Mouse (Mus musculus) hindbrain, embryonic 16.5 days (tissue): ENCODE measurements around the gene Nprl2. TPM values are rescaled to one million over a fixed set of nuclear protein-coding genes. Genes with fewer than 3 reads are reported as not detected.

Source experiments
- ATAC-seq: fragments of 200-750 bp; cut with Nextera tagmentation; 2 replicates; pipeline ENCODE4 v1.8.0; 2017; ENCODE audit warnings: moderate TSS enrichment, moderate library complexity
- H3K27ac ChIP-seq: fragments of 300-500 bp; sonication (generic); 2 replicates; pipeline ENCODE4 v1.5.1; 2014; ENCODE audit warnings: low read depth, mild to moderate bottlenecking, control low read depth, low read length, moderate library complexity
- H3K27me3 ChIP-seq: fragments of 300-500 bp; sonication (generic); replicated peaks from 2 replicates; pipeline ENCODE4 v1.6.1; 2014; ENCODE audit warnings: low read length; ENCODE audit not compliant: control insufficient read depth, insufficient read depth
- H3K36me3 ChIP-seq: fragments of 300-500 bp; sonication (generic); 2 replicates; pipeline ENCODE4 v1.6.1; 2014; ENCODE audit warnings: mild to moderate bottlenecking, low read length, moderate library complexity, mixed read lengths; ENCODE audit not compliant: control insufficient read depth, insufficient read depth
- H3K4me1 ChIP-seq: fragments of 300-500 bp; sonication (generic); 2 replicates; pipeline ENCODE4 v1.6.1; 2014; ENCODE audit warnings: low read depth, low read length; ENCODE audit not compliant: control insufficient read depth, insufficient read depth
- H3K4me2 ChIP-seq: fragments of 300-500 bp; sonication (generic); 2 replicates; pipeline ENCODE4 v1.6.1; 2014; ENCODE audit warnings: mild to moderate bottlenecking, low read length, control low read depth, moderate library complexity
- H3K4me3 ChIP-seq: fragments of 300-500 bp; sonication (generic); 2 replicates; pipeline ENCODE4 v1.5.1; 2014; ENCODE audit warnings: mild to moderate bottlenecking, low read length, control low read depth, moderate library complexity
- H3K9ac ChIP-seq: fragments of 300-500 bp; sonication (generic); 2 replicates; pipeline ENCODE4 v1.6.1; 2014; ENCODE audit warnings: low read depth, mild to moderate bottlenecking, control low read depth, low read length, moderate library complexity
- H3K9me3 ChIP-seq: fragments of 300-500 bp; sonication (generic); 2 replicates; pipeline ENCODE4 v1.6.1; 2014; ENCODE audit warnings: mild to moderate bottlenecking, low read length, moderate library complexity; ENCODE audit not compliant: control insufficient read depth
- WGBS: fragments of 180-500 bp; shearing (Covaris S2); extraction: QIAGEN DNeasy Blood & Tissue Kit; methylation state at CpG from one replicate; pipeline ENCODE4 v1.1.7; 2014; 5-methylcytosine and 5-hydroxymethylcytosine counted together
- polyA plus RNA-seq: library from polyadenylated mRNA; unstranded; fragments of >200 nt; fragmentation: Nextera tagmentation; extraction: Ambion mirVana; gene quantifications from 2 replicates; pipeline ENCODE4 v1.2.1, GENCODE M21; 2015

The Nprl2 gene
- polyA plus RNA-seq, 1 experiment from 2014 or later: 78.6 TPM

DNA sequence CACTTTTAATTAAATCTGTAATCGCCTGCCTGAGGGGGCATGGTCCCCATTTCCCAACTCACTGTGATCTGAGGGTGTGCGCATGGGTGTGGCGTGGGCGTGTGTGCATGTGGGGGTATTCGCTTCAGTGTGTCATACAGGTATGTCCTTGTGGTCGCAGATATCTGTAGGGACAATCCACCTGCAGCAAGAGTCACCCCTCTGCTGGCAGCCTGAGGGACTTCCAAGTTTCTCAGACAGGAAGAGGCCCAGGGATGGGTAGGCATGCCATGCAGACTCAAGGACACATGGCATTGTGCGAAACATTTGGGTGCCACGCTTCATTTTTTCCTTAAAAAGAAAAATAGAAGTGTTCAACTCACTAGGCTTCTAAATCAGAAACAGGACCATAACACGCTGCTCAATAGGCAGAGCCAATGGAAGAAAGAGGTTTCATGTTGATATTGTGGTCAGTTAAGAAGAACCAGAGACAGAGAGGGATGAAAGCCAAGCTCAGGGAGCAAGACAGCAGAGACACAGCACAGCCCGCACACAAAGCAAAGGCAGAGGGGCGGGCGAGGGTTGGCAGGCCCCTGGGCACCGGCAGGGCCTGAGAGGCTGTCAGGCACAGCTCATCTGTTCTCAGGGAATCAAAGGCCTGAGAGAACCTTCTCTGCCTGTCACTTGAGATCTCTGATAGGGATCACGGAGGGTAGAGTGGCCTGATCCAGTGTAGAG, 31.5 kb upstream of the Nprl2 start:
- Histone ChIP-seq H3K9ac (no peak overlapping the region), H3K27ac (no peak overlapping the region), H3K4me1 (peaks cover 19% of the 10 kb centered on the region), H3K27me3 (no peaks in the 10 kb centered on the region), H3K4me3 (no peak overlapping the region), H3K4me2 (no peak overlapping the region), H3K36me3 (no peaks in the 10 kb centered on the region), H3K9me3 (no peaks in the 10 kb centered on the region)
- 66% methylated on average over 14 of the region's 14 CpGs for WGBS
- no peak for ATAC-seq

DNA sequence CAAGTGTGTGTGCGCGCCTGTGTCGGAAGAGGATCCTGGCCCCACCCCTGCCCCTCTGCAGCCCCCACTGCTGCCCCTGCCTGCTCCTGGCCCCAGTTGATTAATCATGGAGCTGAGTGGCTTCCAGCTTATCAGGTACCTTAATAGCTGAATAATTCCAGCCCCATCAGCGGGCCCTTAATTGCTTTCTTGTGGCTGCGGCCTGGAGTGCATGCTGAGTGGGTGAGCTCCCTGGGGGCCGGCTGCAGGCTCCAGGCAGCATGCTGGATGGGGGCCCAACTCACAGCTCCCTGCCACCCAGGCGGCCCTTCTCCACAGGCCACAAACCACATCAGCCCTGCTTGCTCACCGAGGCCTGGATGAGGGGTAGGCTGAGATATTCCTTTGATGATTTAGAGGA, 30.6 kb upstream of the Nprl2 start:
- Histone ChIP-seq H3K36me3 (no peaks in the 10 kb centered on the region), H3K9ac (no peak overlapping the region), H3K4me2 (no peak overlapping the region), H3K9me3 (no peaks in the 10 kb centered on the region), H3K4me1 (peaks cover 19% of the 10 kb centered on the region), H3K27ac (no peak overlapping the region; the same call in 1 of the 2 replicates), H3K4me3 (no peak overlapping the region), H3K27me3 (no peaks in the 10 kb centered on the region)
- 40% methylated on average over 8 of the region's 8 CpGs for WGBS
- no peak for ATAC-seq

DNA sequence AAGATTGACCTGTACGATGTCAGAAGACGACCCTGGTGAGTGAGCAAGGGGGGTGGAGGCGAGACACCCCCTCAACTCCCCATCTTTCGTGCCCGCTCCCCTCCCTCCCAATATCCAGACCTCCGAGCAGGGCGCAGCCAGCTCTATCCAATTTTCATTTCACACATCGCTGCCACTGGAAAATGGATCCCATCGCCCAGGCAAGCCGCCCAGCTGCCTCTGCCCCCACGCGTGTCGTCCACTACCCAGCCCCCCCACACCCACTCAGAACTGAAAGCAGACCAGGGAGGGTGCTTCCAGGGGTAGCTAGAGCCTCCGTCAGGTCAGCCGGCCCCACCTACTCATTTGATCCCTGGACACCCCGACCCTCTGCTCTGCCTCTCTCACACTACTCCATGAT, 29.7 kb upstream of the Nprl2 start:
- Histone ChIP-seq H3K36me3 (no peaks in the 10 kb centered on the region), H3K4me2 (no peak overlapping the region), H3K27me3 (no peaks in the 10 kb centered on the region), H3K27ac (no peak overlapping the region; the same call in 1 of the 2 replicates), H3K9me3 (no peaks in the 10 kb centered on the region), H3K4me3 (no peak overlapping the region), H3K9ac (no peak overlapping the region), H3K4me1 (peaks cover 16% of the 10 kb centered on the region)
- no peak for ATAC-seq
- WGBS: 35% methylated on average over 16 of the region's 16 CpGs

DNA sequence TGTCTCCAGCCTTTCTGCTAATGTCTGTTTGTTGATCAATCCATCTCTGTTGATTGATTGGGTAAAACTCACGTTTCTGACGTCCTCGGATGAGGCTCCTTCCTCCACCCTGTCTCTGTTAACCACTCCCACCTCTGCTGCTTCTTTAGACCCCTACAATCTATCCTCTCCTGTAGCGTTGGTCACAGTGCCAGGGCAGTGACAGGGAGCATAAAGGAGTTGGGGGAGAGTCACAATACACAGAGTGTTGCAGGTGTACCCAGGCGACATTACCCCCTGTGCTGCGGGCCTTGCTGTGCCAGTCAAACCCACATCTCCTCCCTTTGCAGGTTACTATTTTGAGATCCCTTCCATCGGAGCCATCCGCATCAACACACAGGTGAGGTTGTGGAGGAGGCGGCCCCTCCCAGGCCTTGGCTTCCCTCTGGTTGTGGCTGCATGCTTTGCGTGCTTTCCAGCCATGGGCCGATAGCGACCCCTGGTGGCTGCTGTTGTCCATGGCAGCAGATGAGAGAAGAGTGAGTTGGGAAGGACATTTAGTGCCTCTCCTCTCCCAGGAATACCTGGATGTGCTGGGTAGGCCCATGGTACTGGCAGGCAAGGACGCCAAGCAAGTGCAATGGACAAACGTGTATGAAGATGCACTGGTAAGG, 27.6 kb upstream of the Nprl2 start:
- Histone ChIP-seq H3K4me2 (no peak overlapping the region), H3K27me3 (no peaks in the 10 kb centered on the region), H3K36me3 (no peaks in the 10 kb centered on the region), H3K27ac (no peak overlapping the region), H3K4me3 (no peak overlapping the region), H3K9ac (0 out of 2 replicates have a peak overlapping the region, but pooled peaks have one; percentile 2), H3K9me3 (no peaks in the 10 kb centered on the region), H3K4me1 (peaks cover 6% of the 10 kb centered on the region)
- peak; percentile 58 for ATAC-seq
- WGBS: 23% methylated on average over 14 of the region's 14 CpGs

DNA sequence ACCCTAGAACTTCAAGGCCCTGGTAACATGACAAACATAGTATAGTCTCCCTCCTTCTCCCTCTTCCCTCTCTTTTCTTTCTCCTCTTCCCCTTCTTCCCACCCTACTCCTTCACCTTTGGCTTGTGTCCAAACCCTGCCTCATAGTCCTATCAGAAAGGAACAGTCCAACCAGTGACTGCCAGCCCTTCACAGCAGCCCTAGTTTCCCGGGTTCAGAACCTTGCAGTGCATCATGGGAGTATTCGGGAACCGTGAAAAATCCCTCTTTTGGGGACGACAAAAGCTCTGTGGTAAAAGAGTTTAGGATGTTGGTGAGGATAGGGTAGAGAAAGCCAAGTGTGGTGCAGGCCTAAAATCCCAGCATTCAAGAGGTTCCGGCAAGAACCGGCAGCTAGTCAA, 21.7 kb upstream of the Nprl2 start:
- Histone ChIP-seq H3K4me1 (peaks cover 6% of the 10 kb centered on the region), H3K36me3 (no peaks in the 10 kb centered on the region), H3K27me3 (peaks cover 10% of the 10 kb centered on the region), H3K9ac (no peak overlapping the region), H3K4me3 (no peak overlapping the region), H3K4me2 (no peak overlapping the region), H3K9me3 (no peaks in the 10 kb centered on the region), H3K27ac (no peak overlapping the region)
- 36% methylated on average over 6 of the region's 6 CpGs for WGBS
- ATAC-seq: no peak

- H3K4me2 ChIP-seq: no peak overlapping the region
- 57% methylated on average over 5 of the region's 5 CpGs for WGBS
- H3K9me3 ChIP-seq: no peaks in the 10 kb centered on the region
- H3K27ac ChIP-seq: no peak overlapping the region; the same call in 1 of the 2 replicates
- H3K4me3 ChIP-seq: no peak overlapping the region
- H3K36me3 ChIP-seq: no peaks in the 10 kb centered on the region
- peaks cover 10% of the 10 kb centered on the region for H3K27me3 ChIP-seq
- ATAC-seq: no peak
- peaks cover 6% of the 10 kb centered on the region for H3K4me1 ChIP-seq
- H3K9ac ChIP-seq: no peak overlapping the region
Observed at GRCm38 (mm10) chr9:107521190-107521589, 20.8 kb upstream of the Nprl2 start.

GRCm38 (mm10) chr9:107521711-107522399, 20.2 kb upstream of the Nprl2 start:
- H3K36me3 ChIP-seq: no peaks in the 10 kb centered on the region
- 0 out of 2 replicates have a peak overlapping the region, but pooled peaks have one; percentile 3 for H3K4me2 ChIP-seq
- WGBS: 28% methylated on average over 21 of the region's 25 CpGs
- no peak overlapping the region for H3K27ac ChIP-seq
- H3K4me1 ChIP-seq: peaks cover 6% of the 10 kb centered on the region
- no peaks in the 10 kb centered on the region for H3K9me3 ChIP-seq
- H3K4me3 ChIP-seq: no peak overlapping the region
- ATAC-seq: no peak
- peaks cover 10% of the 10 kb centered on the region for H3K27me3 ChIP-seq
- H3K9ac ChIP-seq: peak overlapping the region; percentile 28

GRCm38 (mm10) chr9:107522400-107522711, 19.7 kb upstream of the Nprl2 start:
- Histone ChIP-seq H3K4me2 (no peak overlapping the region), H3K27ac (no peak overlapping the region), H3K9ac (peak overlapping the region; percentile 28), H3K4me3 (no peak overlapping the region), H3K9me3 (no peaks in the 10 kb centered on the region), H3K27me3 (peaks cover 12% of the 10 kb centered on the region), H3K36me3 (no peaks in the 10 kb centered on the region), H3K4me1 (peaks cover 6% of the 10 kb centered on the region)
- whole genome bisulfite sequencing: 25% methylated on average over 2 of the region's 2 CpGs
- ATAC-seq: no peak
